Mouse (Mus musculus): ENCODE data around the gene Zbtb20.

The Zbtb20 gene

GRCm38 (mm10) chr16:43482125-43482524 lies 606.4 kb downstream of the Zbtb20 start:
- DNase-seq (ENCODE audit: low read depth, low spot score) = no peak

- DNase-seq (ENCODE audit: low read depth, low spot score) = no peak
Measured at GRCm38 (mm10) chr16:43482738-43483137, 607.1 kb downstream of the Zbtb20 start.

DNA sequence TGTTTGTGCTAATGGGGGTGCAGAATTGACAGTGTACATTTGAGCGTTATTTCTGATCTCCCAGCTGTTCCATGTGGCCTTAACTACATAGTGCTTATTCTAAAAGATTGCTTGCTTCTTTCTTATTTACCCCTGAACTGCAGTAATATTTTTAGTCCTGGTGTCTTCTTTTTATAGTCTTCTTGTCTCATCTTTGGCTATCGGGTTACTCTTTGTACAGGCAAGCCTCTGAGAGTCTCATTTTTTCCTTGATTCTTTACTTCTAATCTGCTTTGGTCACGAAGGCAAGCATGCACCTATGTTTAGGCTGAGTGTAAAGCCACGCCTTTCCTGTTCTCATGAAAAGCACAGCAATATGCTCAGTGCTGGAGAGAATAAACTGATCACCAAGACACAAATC lies 608.7 kb downstream of the Zbtb20 start:
- DNase-seq (ENCODE audit: low read depth, low spot score) = no peak

DNA sequence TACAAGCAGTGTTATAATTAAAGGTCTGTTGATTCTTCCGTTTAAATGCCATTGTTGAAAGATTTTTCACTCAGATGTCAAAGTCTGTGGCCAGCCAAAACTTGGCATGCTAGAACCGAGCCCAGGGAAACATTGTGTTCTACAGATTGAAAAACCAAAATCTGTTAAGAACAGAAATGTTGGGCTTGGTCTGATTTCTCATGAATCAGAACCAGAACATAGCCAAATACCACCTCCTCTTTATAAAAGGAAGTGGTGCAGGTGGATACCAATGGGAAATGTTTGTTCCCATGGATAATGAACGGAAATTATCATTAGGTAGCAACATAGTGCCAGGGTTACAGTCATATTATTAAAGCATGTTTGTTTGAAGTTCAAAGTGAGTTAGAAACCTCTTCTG lies 613.7 kb downstream of the Zbtb20 start:
- no peak for DNase-seq (ENCODE audit: low read depth, low spot score)

DNA sequence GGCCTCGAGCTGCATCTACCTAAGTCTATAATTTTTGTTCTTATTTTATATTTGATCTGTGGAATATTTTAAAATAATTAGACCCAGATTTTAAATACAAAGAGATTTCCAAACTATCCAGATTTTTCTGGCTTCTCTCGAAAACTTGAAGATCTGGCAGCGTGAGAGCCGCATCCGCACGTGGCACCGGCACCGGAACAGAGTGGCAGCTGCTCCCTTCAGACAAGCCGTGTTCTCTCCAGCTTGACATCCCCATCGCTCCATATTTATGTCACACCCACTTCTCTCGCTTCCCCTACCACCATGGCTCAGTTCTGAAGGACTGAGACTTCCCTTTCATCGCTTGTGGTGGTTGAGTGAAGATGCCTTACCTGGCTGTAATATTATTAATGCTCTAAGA lies 614.3 kb downstream of the Zbtb20 start:
- DNase-seq (ENCODE audit: low read depth, low spot score) = no peak

GRCm38 (mm10) chr16:43492863-43493262 lies 617.2 kb downstream of the Zbtb20 start:
- no peak for DNase-seq (ENCODE audit: low read depth, low spot score)

DNA sequence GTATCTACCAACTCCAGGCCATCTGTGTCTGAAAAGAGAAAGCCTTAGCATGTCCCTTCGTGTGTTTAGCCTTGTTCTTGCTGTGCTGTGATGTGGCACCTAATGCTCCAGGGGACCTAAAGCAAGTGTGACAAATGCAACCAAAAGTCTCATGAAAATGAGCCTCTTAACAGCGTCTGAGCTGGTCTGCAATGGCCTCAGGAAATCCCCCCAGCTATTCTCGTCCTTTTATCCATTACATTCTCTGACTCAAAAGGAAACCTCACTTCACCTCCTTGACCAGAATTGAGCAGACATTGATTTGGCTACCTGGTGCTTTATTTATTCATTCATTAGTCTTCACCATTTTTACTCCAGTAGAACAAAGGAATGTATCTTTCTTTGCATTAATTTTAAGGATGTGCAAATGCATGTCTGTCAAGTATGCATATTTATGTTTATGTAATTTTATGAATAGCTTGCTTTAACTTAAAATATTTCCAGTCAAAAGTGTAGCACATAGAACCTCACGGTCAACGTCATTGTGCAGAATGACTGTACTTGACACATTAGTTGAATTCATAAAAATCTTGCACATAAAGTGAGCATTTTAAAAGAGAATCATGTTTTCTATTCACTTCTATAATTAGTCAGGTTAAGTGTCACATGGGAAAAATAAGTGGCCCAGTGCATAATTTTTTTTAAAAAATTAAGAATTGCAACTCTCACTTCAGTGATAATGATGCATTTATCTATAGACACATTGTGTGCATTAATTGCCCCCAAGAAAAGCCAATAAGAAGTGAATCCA lies 618.1 kb downstream of the Zbtb20 start:
- DNase-seq (ENCODE audit: low read depth, low spot score) = no peak

DNA sequence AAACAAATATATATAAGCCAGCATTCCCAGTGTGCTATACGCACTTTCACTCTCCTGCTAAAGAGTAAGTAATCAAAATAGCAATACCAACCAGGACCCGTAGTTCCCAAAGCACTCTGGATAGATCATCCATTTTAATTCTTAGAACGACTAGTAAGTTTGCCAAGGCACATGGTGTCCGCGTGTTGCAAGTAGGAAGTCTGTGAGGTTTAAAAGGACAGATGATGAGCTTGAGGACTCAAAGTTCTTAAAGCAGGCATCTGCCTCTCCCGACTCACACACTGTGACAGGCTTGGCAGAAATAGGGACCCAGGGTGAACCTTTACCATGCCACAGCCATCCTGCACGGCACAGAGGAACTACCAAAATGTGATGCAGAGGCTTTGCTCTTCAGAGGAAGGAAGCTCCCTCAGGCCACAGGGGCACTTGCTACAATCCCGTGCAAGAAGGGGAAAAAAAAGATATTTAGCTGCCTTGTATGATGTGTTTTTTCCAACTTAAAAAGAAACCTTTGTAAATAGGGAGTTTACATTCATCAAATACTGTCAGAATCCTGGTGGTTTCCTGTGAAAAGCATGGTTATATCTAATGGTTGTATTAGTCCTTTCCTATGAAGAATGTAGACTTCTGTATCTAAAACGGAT lies 619.6 kb downstream of the Zbtb20 start:
- DNase-seq (ENCODE audit: low read depth, low spot score) = no peak

DNA sequence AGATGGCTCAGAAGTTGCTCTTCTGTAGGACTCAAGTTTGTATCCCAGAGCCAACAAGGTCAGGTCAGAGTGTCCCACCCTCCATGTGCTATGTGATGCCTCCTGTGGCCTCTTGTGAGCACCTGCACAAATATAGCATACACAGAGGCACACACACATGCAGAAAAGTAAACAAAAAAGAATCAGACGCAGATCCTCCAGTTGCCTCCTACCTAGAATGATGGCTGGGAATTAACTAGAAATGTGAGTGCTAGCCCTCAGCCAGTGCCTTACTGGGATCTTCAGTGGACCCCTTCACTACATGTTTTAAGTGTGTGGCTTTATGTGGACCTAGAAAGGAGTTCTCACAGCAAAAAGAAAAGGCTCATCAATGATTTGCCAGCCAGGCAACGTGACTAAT lies 621.4 kb downstream of the Zbtb20 start:
- no peak for DNase-seq (ENCODE audit: low read depth, low spot score)

DNA sequence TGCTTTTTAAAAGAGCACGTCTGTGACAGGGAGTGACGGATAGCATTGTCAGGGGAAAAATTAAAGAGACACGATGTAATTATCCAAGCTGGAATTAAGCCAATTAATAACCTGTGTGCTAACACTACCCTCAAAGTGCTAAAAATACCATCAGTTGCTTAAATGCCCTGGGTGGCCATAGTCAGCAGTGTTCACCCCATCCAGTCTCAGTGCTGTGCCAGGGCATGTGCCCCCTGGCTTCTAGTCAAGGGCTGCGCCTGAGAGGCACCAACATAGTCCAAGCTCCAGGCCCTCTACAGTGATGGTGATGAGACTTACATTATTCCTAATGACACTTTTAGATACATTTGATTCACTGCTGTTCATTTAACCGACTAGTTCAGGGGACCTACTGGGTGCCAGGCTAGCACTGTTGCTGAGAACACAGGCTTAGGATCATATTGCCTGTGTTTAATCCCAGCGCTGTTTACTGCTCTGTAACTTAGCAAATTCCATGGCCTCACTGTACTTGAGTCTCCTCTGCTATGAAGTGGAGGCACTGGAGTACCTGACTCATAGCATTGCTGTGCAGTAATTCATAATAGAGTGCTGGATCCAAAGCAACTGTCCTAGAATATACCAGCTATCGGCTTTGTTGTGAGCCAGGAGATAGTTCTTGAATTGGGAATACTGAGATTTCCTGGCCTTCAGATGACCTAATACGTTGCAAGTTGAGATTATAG lies 624.6 kb downstream of the Zbtb20 start:
- DNase-seq (ENCODE audit: low read depth, low spot score) = no peak

GRCm38 (mm10) chr16:43501284-43501683 lies 625.6 kb downstream of the Zbtb20 start:
- DNase-seq (ENCODE audit: low read depth, low spot score) = no peak

DNA sequence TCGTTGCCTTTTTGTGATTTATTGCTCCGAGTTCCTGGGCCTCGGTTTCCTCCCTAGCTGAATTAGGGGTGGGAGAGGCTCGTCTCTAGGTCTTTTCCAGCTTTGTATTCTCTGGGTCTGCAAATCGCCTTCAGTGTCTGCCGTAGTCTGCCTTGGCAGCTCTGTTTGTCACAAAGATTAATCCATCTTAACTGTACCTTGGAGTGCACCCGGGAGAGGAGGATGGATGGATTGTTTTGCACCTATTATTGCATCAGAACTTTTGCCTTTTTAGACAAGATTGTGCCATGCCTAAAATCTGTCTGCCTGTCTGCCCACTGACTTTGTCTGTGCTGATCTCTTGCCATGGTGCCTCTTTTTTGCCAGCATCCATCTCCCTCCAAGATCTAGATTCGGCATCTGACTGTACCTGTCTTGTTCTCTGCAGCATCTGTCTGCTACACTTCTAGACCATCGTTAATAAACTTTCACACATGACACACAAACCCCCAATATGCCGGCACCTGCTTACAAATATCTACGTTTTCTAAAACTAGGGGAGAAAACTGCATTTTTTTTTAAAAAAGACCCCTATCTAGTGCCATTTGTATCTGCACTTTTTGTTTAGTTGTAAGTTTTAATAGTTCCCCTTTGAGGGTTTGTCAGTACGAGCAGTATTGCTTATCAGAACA lies 626.8 kb downstream of the Zbtb20 start:
- no peak for DNase-seq (ENCODE audit: low read depth, low spot score)

- peak; percentile 23 for DNase-seq (ENCODE audit: low read depth, low spot score)
Measured at GRCm38 (mm10) chr16:43503010-43503635, 627.4 kb downstream of the Zbtb20 start.

- peak; percentile 3 for DNase-seq (ENCODE audit: low read depth, low spot score)
Measured at GRCm38 (mm10) chr16:43503636-43504010, 627.9 kb downstream of the Zbtb20 start.

- DNase-seq (ENCODE audit: low read depth, low spot score) = peak; percentile 17
Measured at GRCm38 (mm10) chr16:43504151-43504550, 628.5 kb downstream of the Zbtb20 start.

GRCm38 (mm10) chr16:43504556-43504955 lies 628.9 kb downstream of the Zbtb20 start:
- no peak for DNase-seq (ENCODE audit: low read depth, low spot score)

DNA sequence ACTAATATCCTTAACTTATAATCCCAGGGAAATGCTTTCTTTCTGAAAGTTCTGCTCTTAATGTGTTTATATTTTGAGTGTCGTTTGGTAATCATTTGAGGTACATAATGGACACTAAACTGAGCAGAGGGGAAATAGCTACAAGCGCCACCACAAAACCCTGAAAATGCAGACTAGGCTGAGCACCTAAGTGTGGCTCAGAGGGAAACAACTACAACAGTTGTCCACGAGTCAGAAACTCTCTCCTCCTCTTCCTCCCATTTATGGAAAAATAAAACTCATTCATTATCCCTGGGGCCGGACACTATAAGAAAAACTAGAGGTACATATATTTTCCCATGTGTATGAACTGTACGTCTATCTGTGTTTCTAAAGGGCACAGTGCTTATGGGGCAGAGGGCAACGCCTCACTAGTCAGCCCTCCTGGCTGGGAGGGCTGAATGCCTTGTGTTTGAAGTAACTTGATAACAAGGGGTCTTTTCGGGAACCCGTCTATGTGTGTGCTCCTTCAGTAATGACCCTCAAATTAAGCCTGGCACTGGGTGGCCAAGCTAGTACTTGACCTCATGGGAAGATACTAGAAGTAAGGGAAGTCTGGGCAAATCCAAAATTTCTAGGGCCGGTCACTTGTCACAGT lies 629.8 kb downstream of the Zbtb20 start:
- DNase-seq (ENCODE audit: low read depth, low spot score) = no peak

DNA sequence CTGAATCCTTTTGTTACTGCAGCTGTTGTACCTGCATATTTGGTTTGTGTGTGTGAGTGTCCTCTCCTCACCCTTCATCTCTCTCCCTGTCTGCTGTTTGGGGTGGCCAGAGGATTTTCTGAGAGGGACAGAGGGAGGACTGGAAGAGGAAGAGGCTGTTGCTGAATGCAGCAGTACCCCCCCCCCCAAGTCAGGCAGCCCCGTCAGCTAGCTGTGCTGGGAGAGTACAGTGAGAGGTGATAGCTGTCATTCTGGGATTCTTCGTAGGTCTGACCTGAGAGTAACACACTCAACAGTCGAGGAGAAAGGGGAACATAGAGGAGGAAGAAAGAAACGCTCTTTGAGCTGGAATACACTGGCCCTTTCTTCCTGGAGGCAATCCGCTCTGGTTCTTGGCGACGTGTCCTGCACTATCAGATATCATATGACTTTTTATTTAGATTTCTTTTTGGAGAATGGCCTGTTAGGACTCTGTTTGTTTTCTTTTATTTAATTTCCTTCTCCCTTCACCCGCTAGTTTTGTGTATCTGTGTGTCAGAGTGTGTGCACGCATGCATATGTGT lies 630.6 kb downstream of the Zbtb20 start:
- DNase-seq (ENCODE audit: low read depth, low spot score) = no peak

DNA sequence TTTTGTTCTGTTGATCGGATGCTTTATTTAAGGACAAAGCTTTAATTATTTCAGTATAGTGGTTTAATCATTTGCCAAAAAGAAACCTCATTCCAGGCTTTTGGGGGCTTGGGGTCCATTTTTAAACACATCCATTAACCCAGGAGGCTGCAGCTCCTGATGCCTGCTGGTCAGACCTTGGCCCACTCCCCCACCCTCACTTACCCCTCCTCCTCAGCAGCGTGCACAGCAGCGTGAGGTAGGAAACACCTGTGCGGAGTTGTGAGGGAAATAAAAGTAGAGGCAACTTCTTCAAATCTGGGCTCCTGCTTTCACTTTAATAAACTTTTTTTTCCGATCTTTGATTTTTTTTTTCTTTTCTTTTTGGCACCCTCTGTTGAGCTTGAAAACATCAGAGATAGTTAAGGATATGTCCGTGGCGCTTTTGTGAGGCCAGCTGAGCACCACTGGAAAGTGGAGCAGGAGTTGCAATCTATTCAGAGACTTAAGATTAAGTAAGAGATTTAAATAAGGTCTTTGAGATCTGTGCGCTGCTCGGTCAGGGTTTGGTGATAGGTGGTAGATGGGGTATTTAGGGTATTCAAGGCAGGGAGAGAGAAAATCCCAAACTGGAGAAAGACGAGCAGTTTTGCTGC lies 631.2 kb downstream of the Zbtb20 start:
- DNase-seq (ENCODE audit: low read depth, low spot score) = peak; percentile 10

All from forelimb bud, embryonic 11.5 days (tissue).